Mouse (Mus musculus) ES-E14 (cell line): ENCODE measurements at regions not wholly inside any gene's neighbourhood (a gene's known extent, or its start where the extent isn't known, plus 50 kb on each side); places are given as distances from the start of the nearest gene placed in this dataset.

Experiments
- HCFC1 ChIP-seq: IDR thresholded peaks from 2 replicates; pipeline ENCODE4 v1.6.1; 2012; ENCODE audit warnings: low read length, inconsistent platforms, borderline replicate concordance; ENCODE audit not compliant: insufficient read depth
- ZC3H11A ChIP-seq: IDR thresholded peaks from 2 replicates; pipeline ENCODE4 v1.6.1; 2012; ENCODE audit warnings: low read depth, mild to moderate bottlenecking, inconsistent platforms, low read length, borderline replicate concordance
- ZNF384 ChIP-seq: IDR thresholded peaks from 2 replicates; pipeline ENCODE4 v1.6.1; 2012; ENCODE audit warnings: low read depth, low read length, inconsistent platforms

DNA sequence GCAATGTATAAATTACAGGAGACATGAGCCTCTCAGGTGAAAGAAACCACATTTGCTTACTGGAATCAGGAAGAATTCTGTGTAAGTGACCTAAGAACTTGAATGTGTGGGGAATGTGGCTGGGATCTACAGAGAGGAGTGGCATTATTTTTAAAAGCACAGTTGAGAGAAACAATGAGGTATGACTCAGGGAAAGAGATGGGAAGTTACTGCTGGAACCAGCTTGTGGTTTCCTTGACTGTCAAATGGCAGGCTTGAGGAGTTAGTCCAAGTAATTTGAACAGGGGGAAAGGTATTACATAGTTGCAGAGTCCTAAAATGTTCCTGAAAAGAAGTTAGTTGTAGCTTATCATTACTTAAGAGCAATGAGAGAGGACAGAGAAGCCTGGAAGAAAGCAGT lies 1972.9 kb downstream of the 9330182O14Rik start:
- TF ChIP-seq ZNF384 (no peak), ZC3H11A (no peak), HCFC1 (no peak)
